Mouse (Mus musculus) CD4-positive naive resting alpha-beta T cell, adult 57 days (primary cell): Measurements from ENCODE around the gene Wwox. TPM values are rescaled to one million over a fixed set of nuclear protein-coding genes. Genes with fewer than 3 reads are reported as not detected.

ENCODE experiments used
- total RNA-seq: library from RNA; stranded (reverse); gene quantifications from one replicate; pipeline ENCODE4 v1.2.4, GENCODE M21; 2023

Gene Wwox
- total RNA-seq = 18.7 TPM

GRCm38 (mm10) chr8:114439334-114440204, at the start of gene Wwox:
TSS of gene Wwox (plus strand) at chr8:114439655.

GRCm38 (mm10) chr8:114417786-114418185, 21.7 kb upstream of the Wwox start, which contains the start of gene Clec3a:
TSS of gene Clec3a (plus strand) at chr8:114418086.

Other genes starting within 250 kb of the Wwox start
- gene Vat1l, start 234.0 kb upstream of the Wwox start, total RNA-seq = not detected
- gene Clec3a, start 21.6 kb upstream of the Wwox start, total RNA-seq = not detected